Mouse (Mus musculus): ENCODE data around the gene Fastkd3. TPM values are rescaled to one million over a fixed set of nuclear protein-coding genes. Genes with fewer than 3 reads are reported as not detected.

Fastkd3 gene
- polyA plus RNA-seq, 1 experiment from 2014 or later: 28.4 TPM

DNA sequence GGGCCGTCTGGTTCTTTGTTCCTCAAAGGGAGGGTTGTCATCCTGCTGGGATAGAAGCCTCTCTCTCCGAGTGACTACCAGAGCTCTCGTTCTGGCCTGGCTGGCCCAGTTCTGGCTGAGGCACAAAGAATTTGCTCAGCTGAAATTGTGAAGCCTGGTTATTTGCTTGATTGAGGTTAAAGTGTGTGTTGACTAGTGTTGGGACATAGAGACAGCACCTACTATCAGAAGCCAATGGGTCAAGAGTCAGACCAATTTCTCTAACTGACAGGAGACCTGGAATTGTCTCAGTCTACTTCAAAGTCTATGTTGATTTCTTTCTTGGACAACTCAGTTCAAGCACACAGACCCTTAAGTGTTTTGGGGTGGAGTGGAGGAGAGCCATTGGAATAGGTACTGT, 45.0 kb downstream of the Fastkd3 start:
- H3K27me3 ChIP-seq (replicated peaks): no peaks in the 10 kb centered on the region
- no peaks in the 10 kb centered on the region for H3K9me3 ChIP-seq
- H3K4me2 ChIP-seq: no peak overlapping the region
- no peaks in the 10 kb centered on the region for H3K4me1 ChIP-seq
- ATAC-seq (ENCODE audit: insufficient read depth, low FRiP score, low read depth): no peak
- no peak overlapping the region for H3K4me3 ChIP-seq (replicated peaks)
- no peak overlapping the region for H3K9ac ChIP-seq
- WGBS: 77% methylated on average over 3 of the region's 3 CpGs
- H3K36me3 ChIP-seq: no peaks in the 10 kb centered on the region
- no peak overlapping the region for H3K27ac ChIP-seq

Other genes with a start within 250 kb of the Fastkd3 start
- gene Mtrr, start 85 bp upstream of the Fastkd3 start, polyA plus RNA-seq (2015; fragmentation: Nextera tagmentation; extraction: Ambion mirVana): 17.2 and 20.5 TPM in 2 replicates
- 0.13 and 0.21 TPM in 2 replicates for gene 1700001L19Rik, start 15.2 kb downstream of the Fastkd3 start, polyA plus RNA-seq (2015; fragmentation: Nextera tagmentation; extraction: Ambion mirVana)